Mouse (Mus musculus) cerebellum, adult 2 months (tissue): ENCODE measurements around the gene Polr2e.

ENCODE experiments used
- CTCF ChIP-seq: fragments of 200-500 bp; IDR thresholded peaks from 2 replicates; pipeline ENCODE4 v1.5.1; 2011; ENCODE audit warnings: low read depth, mild to moderate bottlenecking, control low read depth, low read length, moderate library complexity, borderline replicate concordance; ENCODE audit not compliant: insufficient read depth
- POLR2A ChIP-seq: fragments of 200-500 bp; IDR thresholded peaks from 2 replicates; pipeline ENCODE4 v1.6.1; 2011; ENCODE audit warnings: low read length, control low read depth, borderline replicate concordance; ENCODE audit not compliant: insufficient read depth

DNA sequence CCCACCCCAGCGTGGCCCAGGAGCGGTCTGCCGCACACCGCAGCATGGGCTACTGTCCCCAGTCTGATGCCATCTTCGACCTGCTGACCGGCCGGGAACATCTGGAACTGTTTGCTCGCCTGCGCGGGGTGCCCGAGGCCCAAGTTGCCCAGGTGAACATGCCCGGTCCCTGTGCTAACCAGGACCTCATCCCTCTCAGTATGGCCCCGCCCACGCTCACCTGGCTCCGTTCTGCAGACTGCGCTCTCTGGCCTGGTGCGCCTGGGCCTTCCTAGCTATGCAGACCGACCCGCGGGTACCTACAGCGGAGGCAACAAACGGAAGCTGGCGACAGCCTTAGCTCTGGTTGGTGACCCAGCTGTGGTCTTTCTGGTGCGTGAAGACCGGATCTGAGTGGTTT is 26.0 kb downstream of the Polr2e start:
- TF ChIP-seq CTCF, result no peak
- TF ChIP-seq POLR2A, result no peak
